Comparison of ENCODE assay signal across 8 mouse cellular contexts in the genomic region with DNA sequence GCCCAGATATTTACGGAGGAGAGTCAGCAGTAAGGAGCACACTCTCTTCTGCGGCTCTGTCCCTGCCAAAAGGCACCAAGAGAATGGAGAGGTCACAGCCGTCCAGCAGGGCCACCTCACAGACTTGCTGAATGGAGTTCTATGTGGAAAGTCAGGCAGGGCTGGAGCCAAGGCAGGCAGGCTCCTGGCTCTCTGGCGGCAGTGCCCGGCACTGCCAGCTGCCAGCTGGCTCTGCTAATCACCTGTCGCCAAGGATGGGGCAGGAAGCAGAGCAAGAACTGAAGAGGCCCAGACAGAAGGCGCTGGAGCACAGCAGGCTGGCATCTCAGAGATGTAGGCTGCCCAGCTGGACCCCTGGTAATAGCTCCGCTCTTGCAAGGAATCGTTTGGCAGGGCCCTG.
DNase-seq lines count a peak whose midpoint lies in the region; ATAC-seq and TF ChIP-seq lines count a peak whose summit lies in the region.

No protein-coding gene starts in this region.

- 0 out of 2 replicates have a peak, but pooled peaks cover under 1% of the 10 kb centered on the region for H3K9me3 ChIP-seq in hindbrain, postnatal 0 days (ENCODE audit: low read length)
- no peaks in the 10 kb centered on the region for H3K9me3 ChIP-seq in neural tube, embryonic 15.5 days (replicated peaks)

- no peak overlapping the region for H3K4me3 ChIP-seq in hindbrain, postnatal 0 days (ENCODE audit: low read length)
- H3K4me3 ChIP-seq in neural tube, embryonic 15.5 days (replicated peaks), result no peak overlapping the region

- 20% methylated on average over 9 of the region's 9 CpGs for WGBS in hindbrain, postnatal 0 days
- 25% methylated on average over 9 of the region's 9 CpGs for WGBS in neural tube, embryonic 15.5 days

- H3K36me3 ChIP-seq in hindbrain, postnatal 0 days (ENCODE audit: insufficient read depth, low read length), result no peaks in the 10 kb centered on the region
- H3K36me3 ChIP-seq in neural tube, embryonic 15.5 days, result no peaks in the 10 kb centered on the region

- no peaks in the 10 kb centered on the region; the same call in 1 of the 2 replicates for H3K27me3 ChIP-seq in hindbrain, postnatal 0 days (ENCODE audit: insufficient read depth, low read length)
- H3K27me3 ChIP-seq in neural tube, embryonic 15.5 days (replicated peaks), result peaks cover 9% of the 10 kb centered on the region; the same call in 1 of the 2 replicates

- TF ChIP-seq CTCF in hindbrain, postnatal 0 days (IDR thresholded peaks at IDR 0.05; ENCODE audit: low read depth), result peak; percentile 57

- H3K4me2 ChIP-seq in hindbrain, postnatal 0 days (ENCODE audit: low read depth, low read length), result no peak overlapping the region
- H3K4me2 ChIP-seq in neural tube, embryonic 15.5 days, result no peak overlapping the region

- H3K9ac ChIP-seq in hindbrain, postnatal 0 days (replicated peaks; ENCODE audit: low read length), result no peak overlapping the region
- H3K9ac ChIP-seq in neural tube, embryonic 15.5 days (replicated peaks), result no peak overlapping the region

- ATAC-seq in hindbrain, postnatal 0 days, result peak; percentile 89
- peak; percentile 73 for ATAC-seq in neural tube, embryonic 15.5 days (ENCODE audit: low FRiP score)
- no peak for ATAC-seq in megakaryocyte-erythroid progenitor cell, adult 5-6 weeks (replicated peaks; ENCODE audit: low FRiP score, low TSS enrichment, poor library complexity, severe bottlenecking)

- peaks cover 40% of the 10 kb centered on the region for H3K4me1 ChIP-seq in hindbrain, postnatal 0 days (ENCODE audit: insufficient read depth, low read length)
- H3K4me1 ChIP-seq in neural tube, embryonic 15.5 days, result peaks cover 43% of the 10 kb centered on the region

- DNase-seq in adrenal gland, adult 2 months, result peak; percentile 43
- DNase-seq in adrenal gland, adult 18-20 months (ENCODE audit: low spot score in 2 of 2), result no peak
- peak; percentile 93 for DNase-seq in brain, adult 2 months (ENCODE audit: low read depth, low spot score)
- peak; percentile 61 for DNase-seq in gastrocnemius, adult 18-20 months (ENCODE audit: low spot score)
- peak; percentile 91 for DNase-seq in hindbrain, postnatal 0 days (ENCODE audit: low spot score)
- DNase-seq in lung, postnatal 4 days, result no peak

- H3K27ac ChIP-seq in hindbrain, postnatal 0 days, result no peak overlapping the region
- H3K27ac ChIP-seq in neural tube, embryonic 15.5 days (replicated peaks), result no peak overlapping the region

Comparison
In these comparisons a context has a peak if more than half of its experiments do, and no peak if none do; other contexts are left out.
1. DNase-seq: peak in adrenal gland, adult 2 months (single experiment), brain, adult 2 months (single experiment), gastrocnemius, adult 18-20 months (single experiment) and hindbrain, postnatal 0 days (single experiment); none in adrenal gland, adult 18-20 months (0 of 2) and lung, postnatal 4 days (0 of 2).